Mouse (Mus musculus) cerebral cortex, adult 2 months (tissue): Measurements from ENCODE around the gene Krt72.

ENCODE experiments used
- WGBS: fragments of 180-500 bp; shearing (Covaris S2); methylation state at CpG from one replicate; pipeline ENCODE4 v1.1.7; 2018; 5-methylcytosine and 5-hydroxymethylcytosine counted together

Krt72 gene

GRCm38 (mm10) chr15:101786360-101786759 is at the start of gene Krt72:
TSS of gene Krt72 (minus strand) at chr15:101786460.
- WGBS: 93% methylated on average over 18 of the region's 18 CpGs

- 63% methylated on average over 5 of the region's 5 CpGs for WGBS
Measured at GRCm38 (mm10) chr15:101834784-101835328, 48.6 kb upstream of the Krt72 start.

- 73% methylated on average over 6 of the region's 6 CpGs for WGBS
Measured at GRCm38 (mm10) chr15:101833131-101833530, 46.9 kb upstream of the Krt72 start.

- 73% methylated on average over 5 of the region's 5 CpGs for WGBS
Measured at GRCm38 (mm10) chr15:101829441-101829840, 43.2 kb upstream of the Krt72 start.

- 48% methylated on average over 3 of the region's 3 CpGs for WGBS
Measured at GRCm38 (mm10) chr15:101821786-101822185, 35.5 kb upstream of the Krt72 start.

- WGBS: 89% methylated on average over 16 of the region's 16 CpGs
Measured at GRCm38 (mm10) chr15:101817875-101818274, 31.6 kb upstream of the Krt72 start, which contains the start of gene Krt2. TSS of gene Krt2 (minus strand) at chr15:101818169.

- WGBS: 45% methylated on average over 11 of the region's 11 CpGs
Measured at GRCm38 (mm10) chr15:101803052-101803822, 17.0 kb upstream of the Krt72 start.

- 68% methylated on average over 6 of the region's 6 CpGs for WGBS
Measured at GRCm38 (mm10) chr15:101802296-101802835, 16.1 kb upstream of the Krt72 start, which contains the start of gene Krt73. TSS of gene Krt73 (minus strand) at chr15:101802346.

- WGBS: 51% methylated on average over 3 of the region's 3 CpGs
Measured at GRCm38 (mm10) chr15:101790867-101791266, 4.6 kb upstream of the Krt72 start.

- WGBS: 67% methylated on average over 10 of the region's 10 CpGs
Measured at GRCm38 (mm10) chr15:101773420-101773819, 12.8 kb downstream of the Krt72 start.

- WGBS: 5% methylated on average over 5 of the region's 5 CpGs
Measured at GRCm38 (mm10) chr15:101772711-101773081, 13.6 kb downstream of the Krt72 start.

GRCm38 (mm10) chr15:101772080-101772710 is 14.1 kb downstream of the Krt72 start:
- WGBS: 67% methylated on average over 5 of the region's 5 CpGs

GRCm38 (mm10) chr15:101770226-101770625 is 16.0 kb downstream of the Krt72 start:
- WGBS: 60% methylated on average over 8 of the region's 8 CpGs

GRCm38 (mm10) chr15:101742711-101743110 is 43.5 kb downstream of the Krt72 start, which contains the start of gene Krt71:
TSS of gene Krt71 (minus strand) at chr15:101743109.
- 71% methylated on average over 14 of the region's 14 CpGs for WGBS

GRCm38 (mm10) chr15:101737786-101738185 is 48.5 kb downstream of the Krt72 start:
- 74% methylated on average over 7 of the region's 7 CpGs for WGBS
